Mouse (Mus musculus): ENCODE measurements around the gene Timm8a1.

DNA sequence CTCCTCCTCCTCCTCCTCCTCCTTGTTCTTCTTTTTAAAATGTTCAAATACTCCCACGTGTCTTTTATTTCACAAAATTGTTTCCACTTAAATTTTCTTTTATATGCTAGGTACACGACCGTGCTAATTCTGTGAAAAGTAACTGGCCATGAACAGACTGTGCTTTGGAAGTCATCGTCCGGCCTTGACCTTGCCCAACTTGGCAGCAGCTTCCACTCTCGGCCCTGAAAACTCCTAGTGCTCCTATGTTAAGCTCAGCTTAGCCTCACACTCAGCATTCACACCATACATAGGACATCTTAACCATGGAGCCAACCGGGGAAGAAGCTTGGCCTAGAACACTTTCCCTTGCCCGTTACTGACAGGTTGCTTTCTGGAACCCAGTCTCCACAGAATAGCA is 41.0 kb downstream of the Timm8a1 start:
- TF ChIP-seq CEBPB (IDR thresholded peaks at IDR 0.05; ENCODE audit: low read depth): no peak
- TF ChIP-seq MAX (IDR thresholded peaks at IDR 0.05): no peak
- no peak for TF ChIP-seq CTCF (IDR thresholded peaks at IDR 0.05; ENCODE audit: control insufficient read depth, insufficient read depth, insufficient read length)
